Mouse (Mus musculus) kidney, adult 2 months (tissue): ENCODE data around the gene St3gal6. TPM values are rescaled to one million over a fixed set of nuclear protein-coding genes. Genes with fewer than 3 reads are reported as not detected.

Experiments used
- DNase-seq: peaks from one replicate; pipeline ENCODE4 v3.0.0; 2021
- H3K27ac ChIP-seq: fragments of 200-500 bp; 2 replicates; pipeline ENCODE4 v1.5.1; 2012; ENCODE audit warnings: low read depth, low read length, control low read depth, inconsistent platforms; ENCODE audit not compliant: insufficient read depth
- H3K27me3 ChIP-seq: fragments of 200-500 bp; replicated peaks from 2 replicates; pipeline ENCODE4 v1.6.1; 2012; ENCODE audit warnings: mild to moderate bottlenecking, moderate library complexity, low read length, inconsistent platforms; ENCODE audit not compliant: control insufficient read depth, insufficient read depth
- H3K36me3 ChIP-seq: fragments of 200-500 bp; 2 replicates; pipeline ENCODE4 v1.6.1; 2012; ENCODE audit warnings: mild to moderate bottlenecking, moderate library complexity, low read length, inconsistent platforms; ENCODE audit not compliant: control insufficient read depth, insufficient read depth
- H3K4me1 ChIP-seq: fragments of 200-500 bp; 2 replicates; pipeline ENCODE4 v1.6.1; 2011; ENCODE audit warnings: low read length; ENCODE audit not compliant: control insufficient read depth, insufficient read depth
- H3K4me3 ChIP-seq: fragments of 200-500 bp; 2 replicates; pipeline ENCODE4 v1.5.1; 2011; ENCODE audit warnings: mild to moderate bottlenecking, low read depth, low read length, control low read depth; ENCODE audit not compliant: insufficient read depth
- CTCF ChIP-seq: fragments of 200-500 bp; conservative IDR thresholded peaks from 2 replicates; pipeline ENCODE4 v1.5.1; 2011; ENCODE audit warnings: low read depth, mild to moderate bottlenecking, control low read depth, low read length, moderate library complexity, mixed read lengths; ENCODE audit not compliant: insufficient read depth, insufficient read length
- POLR2A ChIP-seq: fragments of 200-500 bp; IDR thresholded peaks from one replicate; pipeline ENCODE4 v1.6.1; 2011; ENCODE audit warnings: low read depth, low read length, control low read depth
- WGBS: fragments of 180-500 bp; shearing (Covaris S2); methylation state at CpG from one replicate; pipeline ENCODE4 v1.1.7; 2018; 5-methylcytosine and 5-hydroxymethylcytosine counted together
- polyA plus RNA-seq: library from polyadenylated mRNA; depleted of rRNA; stranded (reverse); fragments of >200 nt; gene quantifications from 2 replicates; pipeline ENCODE4 v1.2.3, GENCODE M21; 2012

The St3gal6 gene
- polyA plus RNA-seq, 1 experiment = 32.5 TPM

DNA sequence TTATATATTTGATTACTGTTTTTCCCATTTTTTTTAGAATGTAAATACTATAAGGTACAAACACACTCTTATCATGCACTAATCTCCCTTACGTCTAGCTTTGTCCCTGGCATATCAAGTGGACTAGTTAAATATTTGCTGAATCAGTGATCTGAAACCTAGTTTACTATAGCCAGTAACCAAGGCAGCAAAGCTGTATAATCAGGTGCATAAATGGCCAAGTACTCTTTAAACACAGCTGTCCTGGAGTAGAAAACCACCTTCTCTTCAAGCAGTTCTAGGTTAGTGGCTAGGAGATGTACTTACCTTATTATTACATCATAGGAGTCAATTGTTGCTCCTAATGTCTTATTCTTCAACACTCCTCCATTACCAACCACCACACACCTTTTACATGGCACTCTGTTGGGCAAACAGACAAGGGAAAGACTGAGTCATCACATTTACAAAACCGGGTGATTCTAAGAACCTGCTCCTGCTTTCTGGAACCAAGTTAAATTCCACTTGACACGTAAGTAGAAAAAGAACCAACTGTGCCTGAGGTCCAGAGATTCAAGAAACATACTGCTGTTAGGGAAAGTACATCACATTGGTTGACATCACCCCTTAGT lies 48.4 kb downstream of the St3gal6 start:
- WGBS = 27% methylated on average over 3 of the region's 3 CpGs
- DNase-seq = peak; percentile 66
- Histone ChIP-seq H3K36me3 (peaks cover 10% of the 10 kb centered on the region; the same call in 1 of the 2 replicates), H3K4me3 (no peak overlapping the region), H3K27me3 (no peaks in the 10 kb centered on the region), H3K4me1 (peaks cover 23% of the 10 kb centered on the region), H3K27ac (peak overlapping the region; percentile 72)
- no peak for TF ChIP-seq POLR2A
- TF ChIP-seq CTCF = no peak

- Histone ChIP-seq H3K36me3 (peaks cover 10% of the 10 kb centered on the region; the same call in 1 of the 2 replicates), H3K27me3 (no peaks in the 10 kb centered on the region), H3K27ac (peak overlapping the region; percentile 67; the same call in 1 of the 2 replicates), H3K4me1 (peaks cover 23% of the 10 kb centered on the region), H3K4me3 (no peak overlapping the region)
- no peak for DNase-seq
- WGBS = 43% methylated on average over 3 of the region's 3 CpGs
- TF ChIP-seq POLR2A (no peak), CTCF (no peak)
Observed at GRCm38 (mm10) chr16:58474875-58475274, 49.2 kb downstream of the St3gal6 start.

DNA sequence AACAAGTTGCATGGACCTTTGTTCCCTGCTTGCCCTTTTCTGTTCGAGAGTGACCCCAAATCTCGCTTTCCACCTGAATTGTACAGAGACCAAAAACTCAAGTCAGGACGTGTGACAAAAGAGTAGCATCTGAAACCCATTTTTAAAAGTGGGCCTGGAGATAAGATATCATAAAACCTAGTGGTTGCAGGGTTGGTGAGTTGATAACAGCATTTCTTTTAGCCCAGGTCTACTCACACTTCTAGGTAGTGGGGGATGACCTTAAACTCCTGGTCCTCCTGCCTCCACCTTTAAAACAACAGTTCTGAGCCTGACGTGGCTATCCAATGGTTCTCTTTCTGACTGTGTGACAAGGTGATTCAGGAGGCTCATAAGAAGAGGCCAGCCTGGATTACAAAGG lies 53.2 kb downstream of the St3gal6 start:
- WGBS = 84% methylated on average over 4 of the region's 4 CpGs
- H3K27me3 ChIP-seq = no peaks in the 10 kb centered on the region
- peaks cover 6% of the 10 kb centered on the region; the same call in 1 of the 2 replicates for H3K36me3 ChIP-seq
- H3K27ac ChIP-seq = no peak overlapping the region
- TF ChIP-seq POLR2A (no peak), CTCF (no peak)
- H3K4me1 ChIP-seq = peaks cover 8% of the 10 kb centered on the region; the same call in 1 of the 2 replicates
- no peak overlapping the region for H3K4me3 ChIP-seq
- no peak for DNase-seq

DNA sequence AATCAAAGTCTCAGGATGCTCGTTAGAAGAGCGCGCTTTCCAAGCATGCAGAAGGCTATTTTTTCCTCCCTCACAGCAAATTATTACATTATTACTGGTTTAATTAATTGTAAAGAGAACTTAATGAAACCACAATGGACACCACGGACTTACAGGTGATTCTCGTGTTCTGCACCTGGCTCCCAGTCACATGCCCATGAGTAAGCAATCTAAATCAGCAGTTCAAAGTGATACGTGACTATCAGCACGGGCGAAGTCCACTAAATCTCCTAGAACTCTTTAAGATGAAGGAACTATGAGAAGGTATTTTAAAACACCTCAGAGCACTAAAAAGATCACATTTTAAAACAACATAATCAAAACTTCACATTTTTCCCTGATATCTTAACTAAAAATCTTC lies 54.0 kb downstream of the St3gal6 start:
- WGBS = 81% methylated on average over 8 of the region's 8 CpGs

GRCm38 (mm10) chr16:58465412-58465811 lies 58.6 kb downstream of the St3gal6 start:
- WGBS = 87% methylated on average over 9 of the region's 9 CpGs
- H3K27ac ChIP-seq = no peak overlapping the region
- H3K27me3 ChIP-seq = no peaks in the 10 kb centered on the region
- no peak for TF ChIP-seq CTCF
- no peak for TF ChIP-seq POLR2A
- no peaks in the 10 kb centered on the region; the same call in 1 of the 2 replicates for H3K36me3 ChIP-seq
- no peak overlapping the region for H3K4me3 ChIP-seq
- no peak for DNase-seq
- no peaks in the 10 kb centered on the region; the same call in 1 of the 2 replicates for H3K4me1 ChIP-seq

More for the DNA sequence above, 54.0 kb downstream of the St3gal6 start:
- Histone ChIP-seq H3K27ac (no peak overlapping the region), H3K27me3 (no peaks in the 10 kb centered on the region), H3K36me3 (peaks cover 6% of the 10 kb centered on the region; the same call in 1 of the 2 replicates), H3K4me1 (peaks cover 2% of the 10 kb centered on the region; the same call in 1 of the 2 replicates), H3K4me3 (no peak overlapping the region)
- no peak for TF ChIP-seq POLR2A
- TF ChIP-seq CTCF = no peak
- DNase-seq = no peak

- WGBS = 36% methylated on average over 14 of the region's 14 CpGs
- DNase-seq = peak; percentile 72
- no peaks in the 10 kb centered on the region; the same call in 1 of the 2 replicates for H3K36me3 ChIP-seq
- H3K4me1 ChIP-seq = no peaks in the 10 kb centered on the region; the same call in 1 of the 2 replicates
- no peak overlapping the region for H3K27ac ChIP-seq
- H3K4me3 ChIP-seq = no peak overlapping the region
- no peak; the same call in 1 of the 2 replicates for TF ChIP-seq CTCF
- TF ChIP-seq POLR2A = no peak
- H3K27me3 ChIP-seq = no peaks in the 10 kb centered on the region
Observed at GRCm38 (mm10) chr16:58464051-58464450, 60.0 kb downstream of the St3gal6 start.

DNA sequence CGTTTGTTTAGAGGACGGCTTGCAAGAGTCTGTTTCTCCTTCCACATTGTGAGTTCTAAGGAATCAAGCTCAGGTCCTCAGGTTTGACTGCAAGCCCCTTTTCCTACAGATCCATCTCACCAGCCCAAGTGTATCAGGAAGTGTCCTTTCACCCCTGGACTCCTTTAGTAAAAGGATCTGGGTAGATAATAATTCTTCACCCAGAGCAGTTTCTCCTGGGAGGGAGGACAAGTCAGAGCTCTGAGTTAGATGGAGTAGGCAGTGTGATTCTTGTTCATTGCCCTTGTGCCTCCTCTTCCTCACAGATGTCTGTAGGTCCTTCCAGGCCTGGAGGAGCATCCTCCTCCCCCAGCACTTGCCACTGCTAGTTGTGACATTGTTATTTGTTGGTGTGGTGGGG lies 61.5 kb downstream of the St3gal6 start:
- Histone ChIP-seq H3K27ac (no peak overlapping the region), H3K27me3 (no peaks in the 10 kb centered on the region), H3K4me1 (no peaks in the 10 kb centered on the region), H3K36me3 (no peaks in the 10 kb centered on the region; the same call in 1 of the 2 replicates), H3K4me3 (no peak overlapping the region)
- no peak for DNase-seq
- TF ChIP-seq CTCF = no peak
- TF ChIP-seq POLR2A = no peak
- 94% methylated on average over 2 of the region's 2 CpGs for WGBS
